Mouse (Mus musculus) midbrain, embryonic 11.5 days (tissue): ENCODE results near the gene Xpr1. TPM values are rescaled to one million over a fixed set of nuclear protein-coding genes. Genes with fewer than 3 reads are reported as not detected.

Source experiments
- ATAC-seq: fragments of 200-750 bp; cut with Nextera tagmentation; 2 replicates; pipeline ENCODE4 v1.8.0; 2017; ENCODE audit warnings: moderate TSS enrichment, moderate library complexity; ENCODE audit not compliant: low FRiP score
- DNase-seq: peaks from one replicate; pipeline ENCODE4 v3.0.0; 2015; ENCODE audit warnings: low spot score; ENCODE audit errors: missing footprints
- H3K27ac ChIP-seq: fragments of 300-500 bp; sonication (generic); 2 replicates; pipeline ENCODE4 v1.5.1; 2014; ENCODE audit warnings: low read depth, low read length
- H3K27me3 ChIP-seq: fragments of 300-500 bp; sonication (generic); 2 replicates; pipeline ENCODE4 v1.6.1; 2014; ENCODE audit warnings: mild to moderate bottlenecking, low read length, moderate library complexity, mixed read lengths; ENCODE audit not compliant: control insufficient read depth, insufficient read depth
- H3K36me3 ChIP-seq: fragments of 300-500 bp; sonication (generic); 2 replicates; pipeline ENCODE4 v1.6.1; 2014; ENCODE audit warnings: mild to moderate bottlenecking, low read length, moderate library complexity, mixed read lengths; ENCODE audit not compliant: control insufficient read depth, insufficient read depth
- H3K4me1 ChIP-seq: fragments of 300-500 bp; sonication (generic); 2 replicates; pipeline ENCODE4 v1.6.1; 2014; ENCODE audit warnings: low read length; ENCODE audit not compliant: control insufficient read depth, insufficient read depth
- H3K4me2 ChIP-seq: fragments of 300-500 bp; sonication (generic); 2 replicates; pipeline ENCODE4 v1.6.1; 2014; ENCODE audit warnings: mild to moderate bottlenecking, moderate library complexity
- H3K4me3 ChIP-seq: fragments of 300-500 bp; sonication (generic); 2 replicates; pipeline ENCODE4 v1.5.1; 2014; ENCODE audit warnings: low read depth, low read length
- H3K9ac ChIP-seq: fragments of 300-500 bp; sonication (generic); 2 replicates; pipeline ENCODE4 v1.6.1; 2014; ENCODE audit warnings: low read length
- H3K9me3 ChIP-seq: fragments of 300-500 bp; sonication (generic); 2 replicates; pipeline ENCODE4 v1.6.1; 2016; ENCODE audit warnings: low read length; ENCODE audit not compliant: control insufficient read depth
- WGBS: fragments of 180-500 bp; shearing (Covaris S2); extraction: QIAGEN DNeasy Blood & Tissue Kit; methylation state at CpG from one replicate; pipeline ENCODE4 v1.1.7; 2014; 5-methylcytosine and 5-hydroxymethylcytosine counted together
- polyA plus RNA-seq: library from polyadenylated mRNA; unstranded; fragments of >200 nt; fragmentation: Nextera tagmentation; extraction: Ambion mirVana; gene quantifications from 2 replicates; pipeline ENCODE4 v1.2.1, GENCODE M21; 2014

The Xpr1 gene
- polyA plus RNA-seq, 1 experiment from 2014 or later, result 14.7 TPM

DNA sequence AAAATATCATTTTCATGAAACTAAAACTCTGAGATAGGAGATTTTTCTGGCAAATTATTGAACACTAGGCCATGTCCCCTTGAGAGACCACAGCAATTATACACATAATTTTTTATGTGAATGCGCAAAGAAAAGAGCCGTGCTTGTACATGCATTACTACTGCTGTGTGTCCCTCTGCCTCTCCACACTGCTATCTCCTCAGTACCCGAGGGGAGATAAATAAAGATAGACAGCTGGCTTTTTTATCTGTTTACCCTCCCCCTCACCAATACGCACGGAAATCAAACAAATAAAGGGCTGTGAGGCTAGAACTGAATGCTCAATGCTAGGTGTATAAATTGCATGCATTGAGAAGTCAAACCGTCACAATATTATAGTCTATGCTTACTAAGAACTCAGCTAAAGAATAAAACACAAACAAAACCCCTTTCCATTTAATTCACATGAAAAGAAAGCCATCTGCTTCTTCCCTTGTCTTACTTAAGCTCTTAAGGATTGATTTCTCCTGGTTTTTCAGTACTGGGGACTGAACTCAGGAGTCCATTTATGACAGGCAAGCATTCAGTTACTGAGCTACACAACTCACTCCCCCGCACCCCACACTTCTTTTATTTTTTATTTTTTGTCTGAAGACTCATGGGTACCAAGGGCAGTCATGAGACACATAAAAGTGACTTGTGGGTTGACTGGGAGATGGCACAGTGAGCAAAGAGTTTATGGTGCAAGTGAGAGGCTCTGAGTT is 97.0 kb downstream of the Xpr1 start:
- 53% methylated on average over 7 of the region's 7 CpGs for whole genome bisulfite sequencing
- no peak overlapping the region for H3K4me3 ChIP-seq
- H3K27me3 ChIP-seq, result no peaks in the 10 kb centered on the region
- no peak overlapping the region for H3K4me2 ChIP-seq
- H3K9me3 ChIP-seq, result no peaks in the 10 kb centered on the region
- DNase-seq, result no peak
- no peak overlapping the region for H3K9ac ChIP-seq
- peak; percentile 52; the same call in 1 of the 2 replicates for ATAC-seq
- H3K4me1 ChIP-seq, result peaks cover 3% of the 10 kb centered on the region; the same call in 1 of the 2 replicates
- H3K36me3 ChIP-seq, result no peaks in the 10 kb centered on the region
- H3K27ac ChIP-seq, result peak overlapping the region; percentile 37; the same call in 1 of the 2 replicates

DNA sequence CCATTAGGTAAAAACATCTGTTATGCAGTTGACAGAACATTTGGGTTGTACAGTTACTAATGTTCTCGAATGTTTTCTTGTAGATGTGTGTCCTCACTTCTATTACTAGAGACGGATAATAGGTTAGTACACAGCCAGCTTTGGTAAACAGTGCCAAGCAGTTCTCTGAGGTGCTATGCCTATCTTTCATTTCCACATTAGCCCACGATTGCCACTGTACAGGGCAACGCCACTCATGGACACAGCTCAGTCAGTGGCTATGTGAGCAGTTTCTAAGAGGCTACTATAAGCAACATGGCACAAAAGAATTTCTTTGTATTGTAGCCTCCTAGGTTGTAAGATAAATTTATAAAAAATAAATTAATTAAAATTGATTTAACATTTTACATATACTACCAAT is 97.7 kb downstream of the Xpr1 start:
- DNase-seq (no peak), ATAC-seq (no peak)
- no peak overlapping the region for H3K27ac ChIP-seq
- H3K9ac ChIP-seq, result no peak overlapping the region
- peaks cover 3% of the 10 kb centered on the region; the same call in 1 of the 2 replicates for H3K4me1 ChIP-seq
- H3K4me2 ChIP-seq, result no peak overlapping the region
- no peak overlapping the region for H3K4me3 ChIP-seq
- WGBS, result 86% methylated on average over 4 of the region's 4 CpGs
- no peaks in the 10 kb centered on the region for H3K27me3 ChIP-seq
- no peaks in the 10 kb centered on the region for H3K9me3 ChIP-seq
- H3K36me3 ChIP-seq, result no peaks in the 10 kb centered on the region

GRCm38 (mm10) chr1:155311672-155312071 is 105.5 kb downstream of the Xpr1 start:
- no peaks in the 10 kb centered on the region for H3K36me3 ChIP-seq

GRCm38 (mm10) chr1:155306879-155307278 is 110.3 kb downstream of the Xpr1 start:
- no peak for DNase-seq
- H3K27me3 ChIP-seq, result no peaks in the 10 kb centered on the region
- H3K36me3 ChIP-seq, result no peaks in the 10 kb centered on the region

More at GRCm38 (mm10) chr1:155311672-155312071, 105.5 kb downstream of the Xpr1 start:
- no peak overlapping the region for H3K27ac ChIP-seq
- H3K4me1 ChIP-seq, result peaks cover 11% of the 10 kb centered on the region
- no peak for DNase-seq
- no peak overlapping the region for H3K4me3 ChIP-seq
- H3K4me2 ChIP-seq, result no peak overlapping the region
- H3K9ac ChIP-seq, result no peak overlapping the region
- no peaks in the 10 kb centered on the region for H3K27me3 ChIP-seq
- no peak for ATAC-seq
- WGBS, result 30% methylated on average over 3 of the region's 3 CpGs
- no peaks in the 10 kb centered on the region for H3K9me3 ChIP-seq

GRCm38 (mm10) chr1:155303402-155303801 is 113.8 kb downstream of the Xpr1 start:
- H3K27ac ChIP-seq, result no peak overlapping the region
- DNase-seq (no peak), ATAC-seq (no peak)
- no peak overlapping the region for H3K4me2 ChIP-seq
- H3K4me1 ChIP-seq, result peaks cover 10% of the 10 kb centered on the region
- 91% methylated on average over 2 of the region's 2 CpGs for WGBS
- H3K9ac ChIP-seq, result no peak overlapping the region
- no peaks in the 10 kb centered on the region for H3K9me3 ChIP-seq
- H3K4me3 ChIP-seq, result no peak overlapping the region
- H3K36me3 ChIP-seq, result no peaks in the 10 kb centered on the region
- H3K27me3 ChIP-seq, result no peaks in the 10 kb centered on the region

More at GRCm38 (mm10) chr1:155306879-155307278, 110.3 kb downstream of the Xpr1 start:
- Histone ChIP-seq H3K9me3 (no peaks in the 10 kb centered on the region), H3K27ac (no peak overlapping the region), H3K4me2 (no peak overlapping the region), H3K4me3 (no peak overlapping the region), H3K4me1 (peaks cover 13% of the 10 kb centered on the region), H3K9ac (no peak overlapping the region)
- 17% methylated on average over 3 of the region's 3 CpGs for WGBS
- no peak for ATAC-seq

- no peaks in the 10 kb centered on the region for H3K4me1 ChIP-seq
- ATAC-seq (no peak), DNase-seq (no peak)
- no peak overlapping the region for H3K4me2 ChIP-seq
- 96% methylated on average over 5 of the region's 5 CpGs for WGBS
- H3K27me3 ChIP-seq, result no peaks in the 10 kb centered on the region
- no peak overlapping the region for H3K9ac ChIP-seq
- H3K27ac ChIP-seq, result no peak overlapping the region
- no peaks in the 10 kb centered on the region for H3K9me3 ChIP-seq
- H3K36me3 ChIP-seq, result no peaks in the 10 kb centered on the region
- no peak overlapping the region for H3K4me3 ChIP-seq
These were observed 119.6 kb downstream of the Xpr1 start for GRCm38 (mm10) chr1:155297615-155298014.

DNA sequence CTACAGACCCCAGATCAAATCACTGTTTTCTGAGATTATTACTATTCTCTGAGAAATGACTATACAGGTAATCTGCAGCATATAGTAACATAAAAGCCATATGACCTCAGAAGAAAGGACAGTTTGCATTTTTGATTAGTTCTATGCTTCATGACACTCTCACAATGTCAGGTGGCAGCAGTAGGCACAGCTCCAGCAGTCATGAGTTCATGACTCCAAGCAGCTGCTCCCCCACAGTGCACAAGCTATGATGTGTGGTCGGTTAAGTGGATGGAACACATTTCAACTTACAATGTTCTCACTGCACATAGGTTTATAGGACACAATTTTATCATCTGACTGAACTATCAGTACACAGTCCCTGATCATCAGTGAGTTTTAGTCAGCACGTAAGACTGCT is 120.0 kb downstream of the Xpr1 start:
- Histone ChIP-seq H3K27ac (no peak overlapping the region), H3K9me3 (no peaks in the 10 kb centered on the region), H3K36me3 (no peaks in the 10 kb centered on the region), H3K4me2 (no peak overlapping the region), H3K4me3 (no peak overlapping the region), H3K4me1 (no peaks in the 10 kb centered on the region), H3K27me3 (no peaks in the 10 kb centered on the region), H3K9ac (no peak overlapping the region)
- ATAC-seq, result no peak
- 90% methylated on average over 2 of the region's 2 CpGs for WGBS
- DNase-seq, result no peak

DNA sequence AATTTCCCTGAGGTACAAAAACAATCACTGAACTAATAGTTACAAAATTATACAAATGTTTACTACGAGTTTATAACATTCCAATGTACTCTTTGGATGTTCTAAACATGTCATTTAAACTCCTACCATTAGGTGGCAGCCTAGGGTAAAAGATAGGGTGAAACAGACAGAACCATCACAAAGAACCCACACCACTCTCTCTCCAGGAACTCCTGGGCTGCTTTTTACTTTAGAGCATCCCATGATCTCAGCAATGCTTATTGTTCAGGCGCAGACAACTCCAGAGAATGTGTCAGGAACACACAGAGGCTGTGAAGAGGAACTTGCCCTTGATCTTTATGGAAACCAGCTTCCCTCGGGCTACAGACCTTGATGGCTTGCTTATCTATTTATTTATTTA is 123.8 kb downstream of the Xpr1 start:
- no peak overlapping the region for H3K27ac ChIP-seq
- peak; percentile 66 for ATAC-seq
- H3K36me3 ChIP-seq, result 0 out of 2 replicates have a peak, but pooled peaks cover 3% of the 10 kb centered on the region
- no peaks in the 10 kb centered on the region for H3K9me3 ChIP-seq
- no peak overlapping the region for H3K4me3 ChIP-seq
- no peak overlapping the region for H3K4me2 ChIP-seq
- H3K4me1 ChIP-seq, result no peaks in the 10 kb centered on the region
- H3K9ac ChIP-seq, result no peak overlapping the region
- peak; percentile 93 for DNase-seq
- 18% methylated on average over 3 of the region's 3 CpGs for WGBS
- H3K27me3 ChIP-seq, result no peaks in the 10 kb centered on the region

GRCm38 (mm10) chr1:155289411-155289810 is 127.8 kb downstream of the Xpr1 start:
- WGBS, result 96% methylated on average over 1 of the region's 1 CpGs
- peak; percentile 69 for DNase-seq
- ATAC-seq, result no peak
- no peaks in the 10 kb centered on the region for H3K9me3 ChIP-seq
- no peak overlapping the region for H3K9ac ChIP-seq
- no peaks in the 10 kb centered on the region for H3K27me3 ChIP-seq
- no peaks in the 10 kb centered on the region for H3K4me1 ChIP-seq
- H3K4me3 ChIP-seq, result no peak overlapping the region
- peaks cover 3% of the 10 kb centered on the region; the same call in 1 of the 2 replicates for H3K36me3 ChIP-seq
- H3K4me2 ChIP-seq, result no peak overlapping the region
- no peak overlapping the region for H3K27ac ChIP-seq
